Mouse (Mus musculus) bone marrow, adult 2 months (tissue): ENCODE measurements around the gene Rras2.

ENCODE experiments used
- CTCF ChIP-seq: fragments of 200-500 bp; IDR thresholded peaks from 2 replicates; pipeline ENCODE4 v1.5.1; 2011; ENCODE audit warnings: low read length, control low read depth; ENCODE audit not compliant: control insufficient read depth, insufficient read depth
- POLR2A ChIP-seq: fragments of 200-500 bp; IDR thresholded peaks from 2 replicates; pipeline ENCODE4 v1.6.1; 2011; ENCODE audit warnings: low read depth, mild to moderate bottlenecking, control low read depth, low read length, borderline replicate concordance; ENCODE audit not compliant: control insufficient read depth

GRCm38 (mm10) chr7:114093548-114094174, 23.9 kb downstream of the Rras2 start:
- no peak for TF ChIP-seq CTCF
- TF ChIP-seq POLR2A: no peak
